Mouse (Mus musculus) heart, embryonic 14.5 days (tissue): ENCODE measurements at regions not wholly inside any gene's neighbourhood (a gene's known extent, or its start where the extent isn't known, plus 50 kb on each side); places are given as distances from the start of the nearest gene placed in this dataset.

ENCODE experiments used
- ATAC-seq: fragments of 200-750 bp; cut with Nextera tagmentation; 2 replicates; pipeline ENCODE4 v1.8.0; 2017; ENCODE audit warnings: low read depth, moderate TSS enrichment; ENCODE audit not compliant: insufficient number of reproducible peaks, insufficient read depth, low FRiP score
- H3K27ac ChIP-seq, 2 experiments: fragments of 200-500 bp in 1 of 2; fragments of 300-500 bp in 1 of 2; sonication (generic) in 1 of 2; replicated peaks in 1 of 2; 2 replicates each; pipeline ENCODE4 v1.5.1; 2012 to 2014; ENCODE audit warnings: low read depth in 2 of 2, low read length in 2 of 2, control low read depth in 1 of 2, mild to moderate bottlenecking in 1 of 2, mixed read lengths in 1 of 2; ENCODE audit not compliant: control insufficient read depth in 1 of 2, insufficient read depth in 1 of 2
- H3K27me3 ChIP-seq: fragments of 300-500 bp; sonication (generic); 2 replicates; pipeline ENCODE4 v1.6.1; 2014; ENCODE audit warnings: mild to moderate bottlenecking, low read length, control low read depth; ENCODE audit not compliant: control insufficient read depth, insufficient read depth
- H3K36me3 ChIP-seq: fragments of 300-500 bp; sonication (generic); 2 replicates; pipeline ENCODE4 v1.6.1; 2014; ENCODE audit warnings: mild to moderate bottlenecking, control low read depth, low read length, mixed read lengths; ENCODE audit not compliant: control insufficient read depth, insufficient read depth
- H3K4me1 ChIP-seq, 2 experiments: fragments of 200-500 bp in 1 of 2; fragments of 300-500 bp in 1 of 2; sonication (generic) in 1 of 2; 2 replicates each; pipeline ENCODE4 v1.6.1; 2012 to 2014; ENCODE audit warnings: low read length in 2 of 2, control low read depth in 1 of 2, mixed read lengths in 1 of 2; ENCODE audit not compliant: control insufficient read depth in 2 of 2, insufficient read depth in 2 of 2
- H3K4me2 ChIP-seq: fragments of 300-500 bp; sonication (generic); 2 replicates; pipeline ENCODE4 v1.6.1; 2014; ENCODE audit warnings: mild to moderate bottlenecking, low read length
- H3K4me3 ChIP-seq, 2 experiments: fragments of 200-500 bp in 1 of 2; fragments of 300-500 bp in 1 of 2; sonication (generic) in 1 of 2; 2 replicates each; pipeline ENCODE4 v1.5.1; 2012 to 2014; ENCODE audit warnings: low read length in 2 of 2, mild to moderate bottlenecking in 2 of 2, control low read depth in 1 of 2, low read depth in 1 of 2, moderate library complexity in 1 of 2; ENCODE audit not compliant: control insufficient read depth in 1 of 2, insufficient read depth in 1 of 2
- H3K9ac ChIP-seq: fragments of 300-500 bp; sonication (generic); 2 replicates; pipeline ENCODE4 v1.6.1; 2014; ENCODE audit warnings: mild to moderate bottlenecking, low read length
- H3K9me3 ChIP-seq: fragments of 300-500 bp; sonication (generic); 2 replicates; pipeline ENCODE4 v1.6.1; 2016; ENCODE audit warnings: low read length, control low read depth; ENCODE audit not compliant: control insufficient read depth
- WGBS: fragments of 180-500 bp; shearing (Covaris S2); extraction: QIAGEN DNeasy Blood & Tissue Kit; methylation state at CpG from one replicate; pipeline ENCODE4 v1.1.7; 2014; 5-methylcytosine and 5-hydroxymethylcytosine counted together

- WGBS = 74% methylated on average over 4 of the region's 4 CpGs
- no peak for ATAC-seq
- Histone ChIP-seq H3K27ac (no peak overlapping the region), H3K4me1 (no peaks in the 10 kb centered on the region), H3K4me2 (no peak overlapping the region), H3K9ac (no peak overlapping the region), H3K9me3 (no peaks in the 10 kb centered on the region), H3K27me3 (no peaks in the 10 kb centered on the region), H3K4me3 (no peak overlapping the region), H3K36me3 (no peaks in the 10 kb centered on the region)
These were observed 657.0 kb downstream of the Slc22a22 start for GRCm38 (mm10) chr15:56820256-56820976.

GRCm38 (mm10) chr15:56818158-56818690 is 659.2 kb downstream of the Slc22a22 start:
- H3K4me1 ChIP-seq = peaks cover 0 to 2% of the 10 kb centered on the region in 2 experiments; a peak in 1 of 4 replicates
- WGBS = 51% methylated on average over 4 of the region's 4 CpGs
- H3K27ac ChIP-seq = no peak overlapping the region
- no peak overlapping the region for H3K4me2 ChIP-seq
- H3K9me3 ChIP-seq = no peaks in the 10 kb centered on the region
- no peak for ATAC-seq
- no peak overlapping the region for H3K9ac ChIP-seq
- H3K27me3 ChIP-seq = no peaks in the 10 kb centered on the region
- H3K4me3 ChIP-seq = no peak overlapping the region
- no peaks in the 10 kb centered on the region for H3K36me3 ChIP-seq

GRCm38 (mm10) chr15:56817204-56818157 is 659.9 kb downstream of the Slc22a22 start:
- H3K36me3 ChIP-seq = no peaks in the 10 kb centered on the region
- H3K9ac ChIP-seq = no peak overlapping the region
- H3K27ac ChIP-seq = no peak overlapping the region
- 54% methylated on average over 5 of the region's 5 CpGs for WGBS
- no peak overlapping the region for H3K4me2 ChIP-seq
- H3K4me1 ChIP-seq = peaks cover 0 to 2% of the 10 kb centered on the region in 2 experiments; a peak in 1 of 4 replicates
- no peak for ATAC-seq
- no peak overlapping the region for H3K4me3 ChIP-seq
- H3K27me3 ChIP-seq = no peaks in the 10 kb centered on the region
- no peaks in the 10 kb centered on the region for H3K9me3 ChIP-seq

- ATAC-seq = no peak
- Histone ChIP-seq H3K9me3 (no peaks in the 10 kb centered on the region), H3K4me2 (no peak overlapping the region), H3K27me3 (no peaks in the 10 kb centered on the region), H3K4me3 (no peak overlapping the region), H3K36me3 (no peaks in the 10 kb centered on the region), H3K4me1 (peaks cover 0 to 2% of the 10 kb centered on the region in 2 experiments; a peak in 1 of 4 replicates), H3K27ac (no peak overlapping the region), H3K9ac (no peak overlapping the region)
- 57% methylated on average over 5 of the region's 5 CpGs for WGBS
These were observed 663.5 kb downstream of the Slc22a22 start for GRCm38 (mm10) chr15:56813876-56814275.

- 45% methylated on average over 13 of the region's 13 CpGs for WGBS
- H3K4me1 ChIP-seq = peaks cover 0 to 2% of the 10 kb centered on the region in 2 experiments; a peak in 1 of 4 replicates
- H3K9me3 ChIP-seq = no peaks in the 10 kb centered on the region
- no peak overlapping the region for H3K9ac ChIP-seq
- H3K27ac ChIP-seq = no peak overlapping the region
- ATAC-seq = no peak
- no peak overlapping the region; a peak in 1 of 4 replicates for H3K4me3 ChIP-seq
- H3K27me3 ChIP-seq = no peaks in the 10 kb centered on the region
- H3K4me2 ChIP-seq = peak overlapping the region; percentile 36
- no peaks in the 10 kb centered on the region for H3K36me3 ChIP-seq
These were observed 667.3 kb downstream of the Slc22a22 start for GRCm38 (mm10) chr15:56810151-56810550.

- no peaks in the 10 kb centered on the region for H3K4me1 ChIP-seq
- ATAC-seq = no peak
- no peak overlapping the region for H3K27ac ChIP-seq
- H3K36me3 ChIP-seq = no peaks in the 10 kb centered on the region
- H3K9me3 ChIP-seq = no peaks in the 10 kb centered on the region
- 64% methylated on average over 5 of the region's 5 CpGs for WGBS
- H3K27me3 ChIP-seq = no peaks in the 10 kb centered on the region
- H3K9ac ChIP-seq = no peak overlapping the region
- no peak overlapping the region for H3K4me3 ChIP-seq
- H3K4me2 ChIP-seq = no peak overlapping the region
These were observed 669.8 kb downstream of the Slc22a22 start for GRCm38 (mm10) chr15:56807611-56808010.

- Histone ChIP-seq H3K27ac (no peak overlapping the region), H3K27me3 (no peaks in the 10 kb centered on the region), H3K4me1 (no peaks in the 10 kb centered on the region), H3K9me3 (no peaks in the 10 kb centered on the region), H3K36me3 (no peaks in the 10 kb centered on the region), H3K4me2 (no peak overlapping the region), H3K4me3 (no peak overlapping the region), H3K9ac (no peak overlapping the region)
- ATAC-seq = no peak
- WGBS = 88% methylated on average over 2 of the region's 2 CpGs
These were observed 675.5 kb downstream of the Slc22a22 start for GRCm38 (mm10) chr15:56801933-56802332.
